Mouse (Mus musculus) heart, postnatal 25 days (tissue): Measurements from ENCODE around the gene Gm11555. TPM values are rescaled to one million over a fixed set of nuclear protein-coding genes. Genes with fewer than 3 reads are reported as not detected.
"Not testable (repeated sequence)": the region's sequence is repeated elsewhere in the genome, so short reads cannot be mapped to it uniquely, and the experiment has no call there.

Experiments
- DNase-seq: peaks from one replicate; pipeline ENCODE4 v3.0.0; 2022; ENCODE audit warnings: low spot score
- intact Hi-C: fragments of 180-260 bp; cut with DNase I; formaldehyde crosslinking; loops from one replicate; pipeline ENCODE4 v1.15.1; 2025
- total RNA-seq, 2 experiments: library from RNA; stranded (reverse); gene quantifications; 2 replicates each; pipeline ENCODE4 v1.2.3; 2021

Gm11555 gene
- total RNA-seq, 2 experiments from 2014 or later, result not detected

DNA sequence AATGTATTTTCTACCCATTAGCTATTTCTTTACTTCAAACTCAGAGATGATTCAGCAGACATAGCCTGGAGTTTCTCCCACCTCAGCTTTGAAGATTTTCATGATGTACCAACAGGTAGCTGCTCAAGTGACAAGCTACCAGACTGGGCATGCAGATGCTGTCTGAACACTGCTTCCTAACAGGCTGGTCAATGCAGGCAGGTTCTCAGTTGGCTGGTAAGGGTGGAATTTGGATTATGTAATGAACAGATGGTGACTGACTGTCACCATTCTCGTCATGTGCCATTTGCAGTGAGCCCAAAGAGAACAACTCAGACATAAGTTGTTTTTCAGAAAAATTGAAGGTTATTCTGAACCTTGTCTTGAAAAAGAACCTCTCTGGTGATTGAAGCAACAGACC lies 40.9 kb downstream of the Gm11555 start:
- DNase-seq, result no peak
- intact Hi-C loops, result no loop called here

DNA sequence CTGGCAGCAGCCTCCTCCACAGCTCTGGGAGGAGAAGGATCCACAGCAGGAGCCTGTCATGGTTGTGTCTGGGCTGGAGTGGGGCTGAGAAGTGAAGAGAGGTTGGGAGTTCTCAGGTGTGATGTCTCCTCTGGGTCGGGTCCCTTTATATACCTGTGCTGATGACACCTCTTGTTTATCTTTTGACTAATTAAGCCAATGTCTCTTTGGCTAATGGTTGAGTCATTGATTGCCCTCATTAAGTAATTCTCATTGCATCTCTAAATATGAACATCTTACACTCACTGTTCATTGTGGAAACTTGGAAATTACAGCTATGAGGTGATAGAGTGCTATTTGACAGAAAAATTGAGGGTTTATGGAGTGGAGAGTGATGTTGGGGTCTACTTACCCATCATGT lies 46.8 kb downstream of the Gm11555 start, which contains the start of gene Gm11938:
Gm11938 (minus strand) TSS at position 101 of the 400 bp plus-strand sequence.
- DNase-seq, intact Hi-C loops: not testable (repeated sequence)

Other genes starting within 250 kb of the Gm11555 start
- gene Krt12, start 228.0 kb downstream of the Gm11555 start, total RNA-seq, result not detected
- not detected for gene Krt20, start 212.1 kb downstream of the Gm11555 start, total RNA-seq
- not detected for gene Krt23, start 157.1 kb downstream of the Gm11555 start, total RNA-seq
- not detected for gene Krt39, start 128.9 kb downstream of the Gm11555 start, total RNA-seq
- gene Krt40, start 107.1 kb downstream of the Gm11555 start, total RNA-seq, result not detected
- gene Krtap3-3, start 99.4 kb downstream of the Gm11555 start, total RNA-seq, result not detected
- not detected for gene Krtap3-2, start 93.4 kb downstream of the Gm11555 start, total RNA-seq
- gene Gm11939, start 90.8 kb downstream of the Gm11555 start, total RNA-seq, result not detected
- not detected for gene Krtap3-1, start 83.6 kb downstream of the Gm11555 start, total RNA-seq
- not detected for gene Krtap1-5, start 69.2 kb downstream of the Gm11555 start, total RNA-seq
- not detected for gene Krtap1-4, start 66.6 kb downstream of the Gm11555 start, total RNA-seq
- gene Krtap1-3, start 58.9 kb downstream of the Gm11555 start, total RNA-seq, result not detected
- not detected for gene Krtap9-3, start 52.1 kb downstream of the Gm11555 start, total RNA-seq
- gene Gm11938, start 46.9 kb downstream of the Gm11555 start, total RNA-seq, result not detected
- gene Gm11937, start 40.0 kb downstream of the Gm11555 start, total RNA-seq, result not detected
- gene Krtap2-4, start 35.4 kb downstream of the Gm11555 start, total RNA-seq, result not detected
- not detected for gene Gm11562, start 29.8 kb downstream of the Gm11555 start, total RNA-seq
- not detected for gene Krtap4-1, start 22.0 kb downstream of the Gm11555 start, total RNA-seq
- gene Krtap4-2, start 15.2 kb downstream of the Gm11555 start, total RNA-seq, result not detected
- gene Krtap4-7, start 6.1 kb downstream of the Gm11555 start, total RNA-seq, result not detected
- gene Gm11563, start 8.7 kb upstream of the Gm11555 start, total RNA-seq, result not detected
- not detected for gene Krtap4-6, start 15.7 kb upstream of the Gm11555 start, total RNA-seq
- not detected for gene Gm14190, start 40.5 kb upstream of the Gm11555 start, total RNA-seq
- gene Gm14180, start 84.1 kb upstream of the Gm11555 start, total RNA-seq, result not detected
- gene Gm11595, start 122.7 kb upstream of the Gm11555 start, total RNA-seq, result not detected
- not detected for gene Krtap4-8, start 130.5 kb upstream of the Gm11555 start, total RNA-seq
- not detected for gene Krtap4-9, start 135.0 kb upstream of the Gm11555 start, total RNA-seq
- not detected for gene Gm11596, start 143.2 kb upstream of the Gm11555 start, total RNA-seq
- gene Gm11569, start 148.7 kb upstream of the Gm11555 start, total RNA-seq, result not detected
- not detected for gene Gm11554, start 154.2 kb upstream of the Gm11555 start, total RNA-seq
- not detected for gene Krtap4-13, start 159.7 kb upstream of the Gm11555 start, total RNA-seq
- gene Gm11564, start 165.4 kb upstream of the Gm11555 start, total RNA-seq, result not detected
- gene 2300003K06Rik, start 187.8 kb upstream of the Gm11555 start, total RNA-seq, result not detected
- not detected for gene Krtap4-16, start 201.4 kb upstream of the Gm11555 start, total RNA-seq
- not detected for gene Gm11568, start 207.7 kb upstream of the Gm11555 start, total RNA-seq
- gene Gm11559, start 214.2 kb upstream of the Gm11555 start, total RNA-seq, result not detected
- gene Krtap9-1, start 223.2 kb upstream of the Gm11555 start, total RNA-seq, result not detected
- gene Gm11567, start 229.0 kb upstream of the Gm11555 start, total RNA-seq, result not detected